Mouse (Mus musculus): ENCODE measurements around the gene Rubcnl.

- TF ChIP-seq CTCF (IDR thresholded peaks at IDR 0.05; ENCODE audit: insufficient read depth, low read length) (no peak), POLR2A (IDR thresholded peaks at IDR 0.05; ENCODE audit: borderline replicate concordance, extremely low read depth, low read depth, low read length) (no peak)
Observed at GRCm38 (mm10) chr14:75010346-75010745, 5.5 kb upstream of the Rubcnl start.

All from lung, adult 2 months (tissue).